Mouse (Mus musculus): ENCODE measurements at regions not wholly inside any gene's neighbourhood (a gene's known extent, or its start where the extent isn't known, plus 50 kb on each side); places are given as distances from the start of the nearest gene placed in this dataset.

DNA sequence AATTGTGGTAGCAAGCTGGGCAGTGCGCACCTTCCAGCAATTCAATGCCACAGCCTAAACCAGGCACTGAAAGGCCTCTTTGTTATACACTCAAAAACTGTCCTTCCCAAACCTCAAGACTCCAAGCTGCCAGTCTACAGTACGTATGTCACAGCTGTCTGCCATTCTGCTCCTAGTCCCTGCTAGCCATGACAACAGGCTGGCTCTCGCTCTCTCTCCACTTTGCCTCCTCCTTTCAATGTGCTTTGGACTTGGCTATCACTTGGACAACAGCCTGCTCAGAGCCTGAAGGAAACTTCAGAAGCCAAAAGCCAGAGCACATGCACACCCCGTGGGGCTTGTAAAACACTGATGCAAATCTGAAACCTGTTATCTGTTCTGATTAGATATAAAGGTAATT lies 125.9 kb upstream of the Plcz1 start:
- DNase-seq, result no peak

DNA sequence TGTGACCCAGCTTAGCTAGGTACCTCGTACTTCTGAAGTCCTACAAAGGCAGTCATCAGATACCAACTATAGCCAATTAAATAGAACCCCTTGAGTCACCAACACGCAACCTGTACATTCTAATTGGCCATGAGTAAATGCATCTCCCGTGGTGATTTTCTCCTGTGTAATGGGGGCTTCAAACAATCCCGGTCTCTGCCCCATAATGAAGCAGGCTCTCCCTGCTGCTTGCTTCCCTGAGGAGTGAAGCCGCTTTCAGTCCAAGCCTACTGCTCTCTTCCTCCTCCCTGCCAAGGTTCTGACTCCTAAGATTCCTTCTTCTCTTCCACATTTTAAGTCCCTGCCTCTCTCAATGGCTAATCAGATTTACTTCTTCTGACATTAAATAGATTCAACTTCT lies 121.5 kb upstream of the Plcz1 start:
- DNase-seq, result no peak

GRCm38 (mm10) chr6:140161482-140161881 lies 120.2 kb upstream of the Plcz1 start:
- DNase-seq, result no peak

- no peak for DNase-seq
Observed at GRCm38 (mm10) chr6:140160946-140161345, 119.7 kb upstream of the Plcz1 start.

- DNase-seq, result no peak
Observed at GRCm38 (mm10) chr6:140158986-140159385, 117.7 kb upstream of the Plcz1 start.

DNA sequence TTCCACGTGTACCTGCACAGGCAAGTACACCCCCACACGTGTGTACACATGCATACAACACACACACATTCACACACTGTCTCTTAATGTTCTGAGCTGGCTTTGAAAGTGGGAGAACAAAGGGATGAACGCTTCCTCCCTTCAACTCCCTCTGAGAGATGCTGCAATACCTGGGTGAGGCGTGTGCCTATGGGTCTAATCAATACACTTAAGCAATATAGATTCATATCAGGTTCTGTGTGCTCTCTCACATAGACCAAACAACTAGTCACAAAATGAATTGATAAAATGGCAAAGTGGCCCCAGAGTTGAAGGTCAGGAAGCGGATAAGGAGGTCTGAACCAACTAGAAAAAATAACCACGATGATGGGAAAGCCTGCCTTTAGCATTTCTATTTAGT lies 116.1 kb upstream of the Plcz1 start:
- DNase-seq, result no peak

- no peak for DNase-seq
Observed at GRCm38 (mm10) chr6:140152418-140153176, 111.3 kb upstream of the Plcz1 start.

DNA sequence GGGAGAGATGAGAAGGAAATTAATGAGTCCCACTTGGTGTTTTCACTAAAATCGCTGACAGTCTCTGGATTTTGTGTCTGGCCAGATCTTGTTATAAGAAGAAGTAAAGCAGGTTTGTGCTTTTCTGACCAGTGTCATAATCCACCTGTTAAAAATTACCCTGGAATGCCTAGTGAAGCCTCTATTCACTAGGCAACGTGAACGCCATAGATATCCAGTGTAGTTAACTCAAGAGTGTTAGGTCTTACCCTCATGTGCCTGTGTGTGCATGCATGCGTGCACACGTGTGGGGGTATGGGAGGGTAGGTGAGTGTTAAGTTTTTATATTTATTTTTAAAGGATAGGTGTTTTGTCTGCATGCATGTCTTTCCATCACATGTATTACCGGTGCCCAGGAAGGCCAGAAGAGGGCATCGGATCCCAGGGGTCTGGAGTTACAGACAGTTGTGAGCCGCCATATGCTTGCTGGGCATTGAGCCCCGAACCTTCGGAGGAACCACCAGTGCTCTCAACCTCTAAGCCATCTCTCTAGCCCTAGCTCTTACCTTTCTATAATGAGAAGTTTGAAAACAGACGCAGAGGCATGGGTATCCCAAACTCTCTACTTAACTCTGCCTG lies 107.5 kb upstream of the Plcz1 start:
- DNase-seq, result no peak

DNA sequence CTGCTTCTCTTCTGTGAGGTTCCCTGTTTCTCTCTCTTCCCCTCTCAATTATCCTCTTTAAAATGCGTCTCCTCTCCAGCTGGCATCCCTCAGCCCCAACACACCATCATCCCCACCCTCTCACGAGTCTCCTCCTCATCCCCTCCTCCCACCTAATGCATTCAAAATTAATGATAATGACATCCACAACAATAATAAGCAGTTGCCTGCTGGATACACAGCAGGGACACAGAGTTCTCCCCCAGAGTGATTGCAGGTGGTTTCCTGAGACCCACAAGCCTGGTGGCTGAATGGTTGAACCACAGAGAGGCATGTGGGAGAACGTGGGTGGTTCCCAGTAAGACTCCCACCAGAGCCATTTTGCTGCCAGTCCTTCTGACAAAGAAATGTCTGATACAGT lies 106.9 kb upstream of the Plcz1 start:
- no peak for DNase-seq

DNA sequence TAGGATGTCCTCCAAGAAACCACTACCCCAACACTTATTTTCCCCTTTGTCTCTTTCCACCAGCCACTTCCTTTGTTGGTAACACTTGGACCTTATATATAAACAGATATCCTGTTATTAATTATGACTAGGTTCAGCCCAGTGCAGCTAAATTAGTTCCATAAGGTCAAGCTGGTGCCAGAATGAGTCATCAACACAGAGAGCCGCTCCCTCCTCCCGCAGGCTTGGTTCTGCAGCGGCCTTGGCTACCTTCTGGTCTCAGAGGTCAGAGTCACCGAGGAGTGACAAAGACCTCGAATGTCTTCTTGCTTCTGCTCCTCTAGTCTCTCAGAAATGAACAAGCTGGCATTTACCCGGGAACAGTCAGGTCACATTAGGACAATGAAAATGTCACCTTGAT lies 106.5 kb upstream of the Plcz1 start:
- DNase-seq, result peak; percentile 4

DNA sequence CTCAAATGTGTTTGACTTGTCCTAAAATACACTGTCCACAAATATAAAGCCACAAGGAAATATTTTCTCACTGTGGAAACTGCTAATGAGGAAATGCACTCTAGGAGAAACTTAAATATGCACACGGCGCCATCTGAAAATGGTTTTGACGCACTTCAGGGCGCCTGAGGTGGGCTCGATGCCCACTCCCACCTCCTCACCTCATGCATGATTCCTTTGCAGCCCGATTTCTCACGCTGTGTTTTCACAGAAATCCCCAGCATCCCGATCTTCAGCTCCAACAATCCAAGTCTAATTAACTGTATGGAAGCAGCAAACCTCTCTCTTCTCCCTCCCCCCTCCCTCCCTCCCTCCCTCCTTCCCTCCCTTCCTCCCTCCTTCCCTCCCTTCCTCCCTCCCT lies 92.5 kb upstream of the Plcz1 start:
- no peak for DNase-seq

DNA sequence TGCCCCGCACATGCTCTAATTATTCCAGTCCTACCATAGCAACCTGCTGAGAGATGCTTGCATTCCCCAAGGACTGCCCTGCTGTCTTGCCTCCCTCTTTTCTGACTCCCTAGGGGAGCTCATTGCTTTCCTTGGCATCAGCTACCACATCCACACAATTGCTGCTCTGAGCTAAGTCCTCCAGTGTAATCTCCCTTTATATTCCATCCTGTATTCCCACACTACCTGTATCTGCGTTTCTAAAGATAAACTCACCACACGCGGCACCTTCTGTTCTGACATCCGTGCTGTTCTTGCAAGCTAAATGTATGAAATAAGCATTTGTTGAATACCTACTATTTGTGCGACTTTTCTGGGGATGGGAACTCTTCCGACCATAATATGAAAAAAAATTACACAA lies 85.4 kb upstream of the Plcz1 start:
- DNase-seq, result no peak

GRCm38 (mm10) chr6:140114024-140114423 lies 72.8 kb upstream of the Plcz1 start:
- DNase-seq, result no peak

GRCm38 (mm10) chr6:140112054-140112453 lies 70.8 kb upstream of the Plcz1 start:
- no peak for DNase-seq

DNA sequence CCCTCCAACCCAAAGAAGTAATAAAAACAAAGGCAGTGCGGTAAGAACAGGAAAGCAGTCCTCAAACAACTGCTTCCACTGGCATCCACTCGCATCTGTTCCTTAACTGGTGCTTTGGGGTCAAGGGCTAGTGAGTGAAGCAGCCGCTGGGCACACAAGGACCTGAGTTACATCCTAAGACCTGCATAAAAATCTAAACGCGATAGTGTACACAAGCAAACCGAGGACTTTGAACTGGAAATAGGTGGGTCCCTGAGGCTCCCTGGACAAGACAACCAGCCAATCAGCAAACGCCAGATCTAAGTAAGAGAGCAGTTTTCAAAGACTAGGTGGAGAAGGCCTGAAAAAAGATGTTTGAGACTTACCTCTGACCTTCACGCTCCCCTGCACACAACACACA lies 66.8 kb upstream of the Plcz1 start:
- no peak for DNase-seq

DNA sequence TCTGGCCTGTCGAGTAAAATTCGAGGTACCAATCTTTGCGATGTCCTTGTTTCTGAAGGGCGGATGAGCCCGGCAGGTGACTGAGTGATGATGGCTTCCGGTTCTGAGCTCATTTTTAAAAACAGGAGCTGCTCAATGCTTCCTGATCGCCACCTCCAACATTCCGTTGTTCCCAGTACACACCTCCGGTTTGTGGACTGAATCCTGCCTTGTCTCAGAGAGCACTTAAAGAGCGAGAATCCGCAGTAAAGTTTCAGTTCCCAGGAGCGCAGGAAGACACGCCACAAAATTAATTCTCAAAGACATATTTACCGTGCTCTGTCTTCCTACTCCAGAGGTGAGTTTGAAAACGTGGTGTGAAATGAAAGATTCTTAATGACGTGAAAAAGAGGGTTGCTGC lies 66.4 kb upstream of the Plcz1 start:
- no peak for DNase-seq

GRCm38 (mm10) chr6:140106141-140106540 lies 64.9 kb upstream of the Plcz1 start:
- no peak for DNase-seq

DNA sequence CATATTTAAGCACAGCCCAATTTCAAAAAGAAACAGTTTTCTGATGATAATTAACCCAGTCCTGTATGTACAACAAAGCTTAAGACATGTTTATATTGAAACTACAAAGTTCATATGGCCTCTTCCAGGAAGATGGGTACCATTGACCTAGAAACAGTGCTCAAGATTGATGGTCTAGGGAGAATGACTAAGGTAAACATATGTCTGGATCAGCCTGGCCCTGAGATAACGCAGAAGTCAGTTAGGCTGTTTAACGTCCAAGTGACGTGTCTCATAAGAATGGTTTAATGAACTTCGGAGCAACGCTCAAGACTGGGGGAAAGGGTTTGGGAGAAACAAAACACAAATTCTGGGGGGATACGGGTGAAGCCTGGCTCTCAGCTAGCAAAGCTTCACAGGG lies 60.8 kb upstream of the Plcz1 start:
- no peak for DNase-seq

DNA sequence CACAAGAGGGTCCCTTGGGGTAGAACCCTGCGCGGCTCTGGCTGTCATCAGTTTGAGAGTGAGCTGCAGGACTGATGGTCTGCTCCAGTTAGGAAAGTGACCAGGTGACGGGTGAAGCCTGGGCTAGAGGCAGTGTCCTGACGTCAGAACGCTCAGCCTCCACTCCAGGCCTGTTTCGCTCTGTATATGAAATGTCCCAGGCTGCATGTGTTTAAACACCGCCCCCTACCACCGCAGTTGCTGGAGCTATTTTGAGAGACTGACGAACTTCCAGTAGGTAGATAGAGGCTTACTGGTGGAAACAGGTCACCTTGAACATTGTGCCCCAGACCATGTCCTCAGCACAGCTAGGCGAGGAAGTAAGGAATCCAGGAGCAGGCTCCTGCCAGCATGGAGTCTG lies 54.2 kb upstream of the Plcz1 start:
- no peak for DNase-seq

All from cerebellum, adult 11 months (tissue).